Mouse (Mus musculus) neural tube, embryonic 15.5 days (tissue): ENCODE data around the gene Stim1. TPM values are rescaled to one million over a fixed set of nuclear protein-coding genes. Genes with fewer than 3 reads are reported as not detected.

Experiments used
- ATAC-seq: fragments of 200-750 bp; cut with Nextera tagmentation; 2 replicates; pipeline ENCODE4 v1.8.0; 2017; ENCODE audit warnings: mild to moderate bottlenecking, moderate TSS enrichment, moderate library complexity; ENCODE audit not compliant: low FRiP score
- H3K27ac ChIP-seq: fragments of 300-500 bp; sonication (generic); replicated peaks from 2 replicates; pipeline ENCODE4 v1.5.1; 2015; ENCODE audit warnings: mild to moderate bottlenecking, inconsistent platforms
- H3K27me3 ChIP-seq: fragments of 300-500 bp; sonication (generic); replicated peaks from 2 replicates; pipeline ENCODE4 v1.6.1; 2015; ENCODE audit warnings: inconsistent platforms
- H3K36me3 ChIP-seq: fragments of 300-500 bp; sonication (generic); 2 replicates; pipeline ENCODE4 v1.6.1; 2015; ENCODE audit warnings: inconsistent platforms
- H3K4me1 ChIP-seq: fragments of 300-500 bp; sonication (generic); 2 replicates; pipeline ENCODE4 v1.6.1; 2015; ENCODE audit warnings: inconsistent platforms
- H3K4me2 ChIP-seq: fragments of 300-500 bp; sonication (generic); 2 replicates; pipeline ENCODE4 v1.6.1; 2015; ENCODE audit warnings: inconsistent platforms, mild to moderate bottlenecking, moderate library complexity
- H3K4me3 ChIP-seq: fragments of 300-500 bp; sonication (generic); replicated peaks from 2 replicates; pipeline ENCODE4 v1.5.1; 2015; ENCODE audit warnings: mild to moderate bottlenecking, inconsistent platforms
- H3K9ac ChIP-seq: fragments of 300-500 bp; sonication (generic); replicated peaks from 2 replicates; pipeline ENCODE4 v1.6.1; 2015; ENCODE audit warnings: mild to moderate bottlenecking, inconsistent platforms
- H3K9me3 ChIP-seq: fragments of 300-500 bp; sonication (generic); replicated peaks from 2 replicates; pipeline ENCODE4 v1.6.1; 2016; ENCODE audit warnings: inconsistent platforms
- WGBS: fragments of 180-500 bp; shearing (Covaris S2); methylation state at CpG from one replicate; pipeline ENCODE4 v1.1.7; 2015; ENCODE audit warnings: mixed read lengths; 5-methylcytosine and 5-hydroxymethylcytosine counted together
- polyA plus RNA-seq: library from polyadenylated mRNA; unstranded; fragments of >200 nt; fragmentation: Nextera tagmentation; extraction: Ambion mirVana; gene quantifications from 2 replicates; pipeline ENCODE4 v1.2.1, GENCODE M21; 2015

Gene Stim1
- polyA plus RNA-seq, 1 experiment from 2014 or later, result 13.2 TPM

DNA sequence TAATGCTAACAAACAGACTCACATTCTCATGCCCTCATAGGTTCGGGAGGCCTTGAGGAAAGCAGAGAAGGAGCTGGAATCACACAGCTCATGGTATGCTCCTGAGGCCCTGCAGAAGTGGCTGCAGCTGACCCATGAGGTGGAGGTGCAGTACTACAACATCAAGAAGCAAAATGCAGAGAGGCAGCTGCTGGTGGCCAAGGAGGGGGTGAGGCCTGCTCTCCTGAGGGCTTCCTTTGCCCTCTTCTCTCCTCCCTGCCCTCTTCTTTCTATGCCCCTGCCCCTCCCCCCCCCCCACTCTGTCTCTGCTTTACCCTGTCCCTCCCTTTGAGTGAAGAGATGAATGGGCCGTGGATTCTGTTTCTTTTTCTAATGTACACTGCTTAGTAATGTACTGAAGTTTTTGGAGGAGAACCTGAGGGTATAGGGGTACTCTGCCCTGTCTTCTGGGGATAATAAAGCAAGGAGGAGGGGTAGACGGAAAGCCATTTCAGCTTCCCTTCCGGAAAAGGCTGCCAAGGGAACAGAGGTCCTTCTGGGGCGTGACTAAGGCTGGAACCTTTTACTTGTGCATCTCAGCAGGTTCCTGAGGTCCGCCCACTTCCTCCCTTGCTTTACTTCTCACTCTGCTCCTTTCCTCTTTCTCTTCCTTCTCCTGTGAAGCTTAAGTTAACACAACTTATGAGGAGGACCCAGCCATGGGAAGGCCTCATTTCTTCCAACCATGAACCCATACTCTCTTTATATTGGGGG, 158.5 kb downstream of the Stim1 start:
- Histone ChIP-seq H3K9ac (no peak overlapping the region), H3K27me3 (no peaks in the 10 kb centered on the region), H3K36me3 (peaks cover 3% of the 10 kb centered on the region), H3K4me3 (no peak overlapping the region), H3K9me3 (no peaks in the 10 kb centered on the region), H3K4me2 (no peak overlapping the region), H3K27ac (no peak overlapping the region), H3K4me1 (no peaks in the 10 kb centered on the region)
- 52% methylated on average over 6 of the region's 6 CpGs for WGBS
- ATAC-seq, result no peak

DNA sequence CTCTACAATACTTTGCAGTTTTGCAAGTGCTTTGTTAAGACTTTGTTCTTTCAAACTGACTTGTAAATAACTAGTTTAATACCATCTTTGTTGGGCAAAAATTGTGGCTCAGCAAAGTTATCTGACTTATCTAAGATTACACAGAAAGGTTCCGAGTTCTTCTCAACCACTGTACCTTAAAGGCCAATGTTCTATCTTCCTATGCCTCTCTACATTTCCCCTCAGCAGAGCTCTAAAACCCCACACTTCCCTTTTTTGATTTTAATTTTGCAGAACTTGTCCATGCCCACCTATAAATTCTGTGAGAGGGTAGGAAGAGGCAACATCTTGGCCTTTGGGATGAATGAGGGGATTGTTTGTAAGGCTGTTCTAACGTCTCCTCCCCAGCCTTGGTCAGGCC, 166.7 kb downstream of the Stim1 start:
- WGBS, result 83% methylated on average over 2 of the region's 2 CpGs
- H3K4me3 ChIP-seq, result no peak overlapping the region
- no peak for ATAC-seq
- no peaks in the 10 kb centered on the region for H3K9me3 ChIP-seq
- H3K4me2 ChIP-seq, result no peak overlapping the region
- H3K36me3 ChIP-seq, result peaks cover 16% of the 10 kb centered on the region
- H3K4me1 ChIP-seq, result no peaks in the 10 kb centered on the region
- no peak overlapping the region for H3K27ac ChIP-seq
- H3K27me3 ChIP-seq, result no peaks in the 10 kb centered on the region
- H3K9ac ChIP-seq, result no peak overlapping the region

DNA sequence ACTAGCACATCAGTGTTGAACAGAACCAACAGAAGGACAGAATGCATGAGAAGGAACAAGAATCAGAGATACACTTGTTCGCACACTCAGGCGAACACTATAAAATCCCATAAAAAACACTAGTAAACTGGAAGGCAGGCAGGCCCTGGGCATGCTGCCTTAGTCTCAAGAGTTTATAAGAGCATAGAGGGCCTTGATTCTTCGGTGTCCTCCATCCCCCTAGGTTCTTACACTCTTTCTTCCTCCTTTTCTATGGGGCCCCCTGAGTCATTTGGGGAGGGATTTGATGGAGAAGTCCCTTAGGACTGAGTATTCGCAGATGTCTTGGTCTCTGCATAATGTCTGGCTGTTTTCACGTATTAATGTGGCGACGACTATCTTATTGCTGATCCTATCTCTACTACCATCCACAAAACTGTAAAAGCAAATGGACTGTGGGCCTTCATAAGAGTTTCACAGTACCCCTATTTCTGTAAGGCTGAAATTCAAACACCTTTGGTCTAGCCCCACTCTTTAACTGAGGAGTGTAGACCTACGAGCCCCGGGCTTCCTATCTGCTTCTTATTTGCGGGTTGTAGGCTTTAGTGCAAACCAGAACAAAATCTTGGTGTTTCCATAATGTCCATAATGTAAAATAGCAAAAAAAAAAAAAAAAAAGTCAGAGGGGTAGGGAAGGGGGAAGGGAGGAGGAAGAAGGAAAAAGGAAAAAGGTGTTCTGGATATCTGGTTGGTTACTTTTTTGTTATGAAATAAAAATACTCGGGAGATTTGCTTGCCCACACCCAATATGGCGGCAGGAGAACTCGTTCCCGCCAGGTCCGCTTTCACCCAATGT, 173.4 kb downstream of the Stim1 start:
- H3K4me2 ChIP-seq, result peak overlapping the region; percentile 60
- no peaks in the 10 kb centered on the region for H3K9me3 ChIP-seq
- peaks cover 24% of the 10 kb centered on the region for H3K4me1 ChIP-seq
- H3K27me3 ChIP-seq, result peaks cover 2% of the 10 kb centered on the region; the same call in 1 of the 2 replicates
- peak overlapping the region; percentile 79 for H3K4me3 ChIP-seq
- H3K9ac ChIP-seq, result no peak overlapping the region
- WGBS, result 54% methylated on average over 15 of the region's 15 CpGs
- ATAC-seq, result peak; percentile 23
- H3K36me3 ChIP-seq, result peaks cover 6% of the 10 kb centered on the region
- peak overlapping the region; percentile 48; the same call in 1 of the 2 replicates for H3K27ac ChIP-seq

DNA sequence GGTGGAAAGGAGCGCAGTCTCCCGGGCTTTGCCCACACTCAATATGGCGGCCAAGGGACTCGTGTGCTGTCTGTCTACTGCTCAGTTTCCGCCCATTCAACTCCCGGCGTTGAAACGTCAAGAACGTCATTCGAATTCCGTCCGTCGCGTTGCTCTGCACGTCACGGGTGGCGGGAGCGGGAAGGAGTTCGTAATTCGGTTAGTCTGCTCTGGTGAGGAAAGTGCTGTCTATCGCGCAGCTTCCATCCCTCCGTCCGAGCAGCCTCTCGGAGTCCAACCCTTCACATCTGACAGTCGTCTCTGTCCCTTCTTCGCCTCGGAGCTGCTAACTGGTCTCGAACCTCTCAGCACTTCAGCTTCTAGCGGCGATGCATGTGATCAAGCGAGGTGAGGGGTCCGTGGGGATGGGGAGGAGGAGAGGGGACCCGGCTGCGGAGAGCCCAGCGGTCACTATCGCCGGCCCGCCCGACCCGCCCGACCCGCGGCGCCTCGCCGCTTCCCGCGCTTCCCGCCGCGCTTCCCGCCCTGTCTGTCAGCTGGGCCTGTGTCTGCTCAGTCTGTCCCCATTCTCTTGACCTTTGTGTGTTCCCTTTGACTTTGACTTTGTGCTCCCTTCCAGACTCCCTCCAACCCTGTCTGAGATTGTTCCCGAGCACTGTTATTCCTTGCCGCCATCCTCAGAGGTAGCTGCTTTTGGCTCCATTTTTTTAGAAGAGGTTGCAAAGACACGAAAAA, 174.2 kb downstream of the Stim1 start, which contains the start of gene Rrm1:
Gene Rrm1 (plus strand): TSS at position 39 of the 735 bp plus-strand sequence.
- Histone ChIP-seq H3K27ac (peak within 1 kb of the TSS; percentile 72), H3K9ac (peak within 1 kb of the TSS; percentile 69), H3K27me3 (peaks cover 2% of the 10 kb centered on the region; the same call in 1 of the 2 replicates), H3K36me3 (peaks cover 7% of the 10 kb centered on the region), H3K4me1 (peaks cover 24% of the 10 kb centered on the region), H3K9me3 (no peaks in the 10 kb centered on the region), H3K4me2 (peak within 1 kb of the TSS; percentile 60), H3K4me3 (peak within 1 kb of the TSS; percentile 79)
- peak; percentile 100 for ATAC-seq
- under 1% methylated on average over 56 of the region's 56 CpGs for WGBS

DNA sequence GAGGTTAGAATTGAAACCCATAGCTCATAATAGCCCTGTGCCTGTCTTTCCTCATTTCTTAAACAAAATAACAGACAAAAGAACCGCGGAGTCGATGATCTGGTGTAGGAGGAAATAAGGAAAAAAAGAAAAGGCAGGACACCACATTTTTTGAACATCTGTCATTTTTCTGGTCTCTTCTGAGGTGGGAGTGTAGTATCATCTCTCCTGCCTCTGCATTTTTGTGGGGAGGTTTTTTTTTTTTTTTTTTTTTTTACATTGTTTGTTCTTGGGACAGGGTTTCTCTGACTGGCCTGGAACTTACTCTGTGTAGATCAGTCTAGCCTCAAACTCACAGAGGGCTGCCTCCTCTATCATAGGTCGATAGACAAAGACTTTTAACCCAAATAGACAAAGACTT, 174.8 kb downstream of the Stim1 start:
- peaks cover 12% of the 10 kb centered on the region for H3K36me3 ChIP-seq
- peak overlapping the region; percentile 60 for H3K4me2 ChIP-seq
- peak overlapping the region; percentile 79 for H3K4me3 ChIP-seq
- H3K4me1 ChIP-seq, result peaks cover 24% of the 10 kb centered on the region
- peaks cover 2% of the 10 kb centered on the region; the same call in 1 of the 2 replicates for H3K27me3 ChIP-seq
- no peaks in the 10 kb centered on the region for H3K9me3 ChIP-seq
- H3K9ac ChIP-seq, result peak overlapping the region; percentile 69
- WGBS, result under 1% methylated on average over 4 of the region's 4 CpGs
- ATAC-seq, result no peak
- no peak overlapping the region for H3K27ac ChIP-seq

DNA sequence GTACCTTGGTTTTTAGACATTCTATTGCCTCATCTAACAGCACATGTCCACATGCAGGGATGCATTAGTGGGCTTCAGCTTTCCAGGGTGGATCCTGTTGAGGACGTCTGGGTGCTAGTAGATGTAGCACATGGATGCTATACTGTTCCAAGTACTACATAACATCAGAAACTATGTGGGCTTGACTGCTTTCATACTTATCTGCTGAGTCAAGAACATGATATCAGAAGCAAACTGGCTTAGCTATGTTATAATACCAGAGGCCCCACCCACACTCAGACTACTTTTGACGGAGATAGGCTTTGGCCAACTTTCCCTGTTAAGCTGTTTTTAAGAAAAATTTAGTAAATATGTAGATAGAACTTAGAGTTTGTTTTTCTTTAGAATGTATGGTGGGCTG, 176.7 kb downstream of the Stim1 start:
- no peaks in the 10 kb centered on the region for H3K9me3 ChIP-seq
- peaks cover 21% of the 10 kb centered on the region for H3K36me3 ChIP-seq
- no peak overlapping the region for H3K4me3 ChIP-seq
- no peak overlapping the region for H3K9ac ChIP-seq
- no peak overlapping the region for H3K27ac ChIP-seq
- no peak overlapping the region for H3K4me2 ChIP-seq
- H3K27me3 ChIP-seq, result peaks cover 2% of the 10 kb centered on the region; the same call in 1 of the 2 replicates
- WGBS, result 93% methylated on average over 2 of the region's 2 CpGs
- peaks cover 24% of the 10 kb centered on the region for H3K4me1 ChIP-seq
- no peak for ATAC-seq

DNA sequence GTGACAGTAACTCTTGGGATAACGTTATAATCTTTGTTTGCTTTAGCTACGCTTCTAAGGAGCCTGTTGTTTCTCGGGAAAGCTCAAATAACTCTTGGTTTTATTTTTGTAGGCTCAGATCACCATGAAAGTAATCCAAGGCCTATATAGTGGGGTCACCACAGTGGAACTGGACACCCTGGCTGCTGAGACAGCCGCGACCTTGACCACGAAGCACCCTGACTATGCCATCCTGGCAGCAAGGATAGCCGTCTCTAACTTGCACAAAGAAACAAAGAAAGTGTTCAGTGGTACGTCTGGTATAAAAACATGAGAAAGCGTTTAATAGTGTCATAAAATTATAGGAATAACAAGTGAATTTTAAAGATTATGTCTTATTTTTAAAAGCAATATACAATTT, 178.8 kb downstream of the Stim1 start:
- H3K27ac ChIP-seq, result no peak overlapping the region
- H3K9ac ChIP-seq, result no peak overlapping the region
- H3K9me3 ChIP-seq, result no peaks in the 10 kb centered on the region
- no peak overlapping the region for H3K4me2 ChIP-seq
- H3K36me3 ChIP-seq, result peaks cover 34% of the 10 kb centered on the region
- no peak for ATAC-seq
- WGBS, result 97% methylated on average over 9 of the region's 9 CpGs
- H3K27me3 ChIP-seq, result no peaks in the 10 kb centered on the region
- no peak overlapping the region for H3K4me3 ChIP-seq
- peaks cover 20% of the 10 kb centered on the region for H3K4me1 ChIP-seq

DNA sequence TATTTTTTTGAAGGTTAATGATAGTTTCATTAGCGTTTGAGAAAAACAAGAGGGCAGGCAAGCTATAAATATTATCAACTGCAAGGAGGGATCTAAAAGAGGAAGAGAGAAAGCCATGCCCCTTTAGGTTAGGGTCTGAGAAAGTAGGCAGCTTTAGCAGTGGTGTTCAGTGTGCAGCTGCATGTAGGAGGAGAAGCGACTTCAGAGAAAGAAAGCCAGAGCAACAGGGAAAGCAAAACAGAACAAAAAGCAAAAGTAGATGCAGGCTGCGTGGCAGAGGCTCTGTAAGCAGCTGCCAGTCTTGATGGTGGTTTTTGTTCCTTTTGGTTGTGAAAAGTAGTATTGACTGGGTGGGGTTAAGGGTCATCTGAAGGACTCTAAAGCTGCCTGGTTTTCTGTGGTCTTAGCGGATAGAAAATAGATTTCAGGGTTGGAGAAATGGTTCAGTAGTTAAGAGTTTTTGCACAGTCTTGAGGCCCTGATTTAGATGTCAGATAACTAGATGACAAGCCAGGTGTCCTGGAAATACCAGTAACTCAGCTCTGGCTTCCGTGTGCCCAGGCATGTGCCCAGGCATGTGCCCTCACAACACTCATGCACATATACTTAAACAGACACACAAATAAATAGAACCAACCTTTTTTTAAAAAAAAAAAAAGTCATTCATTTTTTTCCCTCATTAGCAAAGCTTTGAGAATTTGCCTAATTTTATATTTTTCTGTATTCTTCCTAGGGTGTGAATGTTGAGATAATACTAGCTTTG, 191.2 kb downstream of the Stim1 start:
- no peak overlapping the region for H3K4me3 ChIP-seq
- no peak overlapping the region for H3K9ac ChIP-seq
- no peak overlapping the region for H3K4me2 ChIP-seq
- 85% methylated on average over 5 of the region's 5 CpGs for WGBS
- no peak overlapping the region for H3K27ac ChIP-seq
- no peak for ATAC-seq
- H3K4me1 ChIP-seq, result no peaks in the 10 kb centered on the region
- H3K27me3 ChIP-seq, result no peaks in the 10 kb centered on the region
- no peaks in the 10 kb centered on the region for H3K9me3 ChIP-seq
- peaks cover 80% of the 10 kb centered on the region for H3K36me3 ChIP-seq

DNA sequence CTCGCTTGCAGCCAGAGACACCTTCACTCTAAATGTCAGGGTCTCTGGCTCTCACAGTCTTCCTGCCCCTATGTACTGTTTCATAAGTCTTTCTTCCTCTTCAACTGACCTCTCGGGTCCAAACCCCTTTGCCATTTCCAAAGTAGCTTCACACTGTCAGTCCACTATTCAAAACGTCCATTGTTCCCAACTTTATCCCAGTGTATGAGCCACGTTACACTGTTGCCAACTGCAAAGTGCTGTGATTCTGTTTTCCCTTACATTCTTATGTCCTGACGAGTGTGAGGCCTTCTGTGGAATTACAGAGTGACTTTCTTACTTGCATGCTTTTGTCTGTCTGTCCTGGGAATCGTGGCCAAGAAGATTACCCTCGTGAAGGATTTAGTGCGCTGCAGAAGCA, 200.0 kb downstream of the Stim1 start:
- Histone ChIP-seq H3K27ac (no peak overlapping the region), H3K4me2 (no peak overlapping the region), H3K4me3 (no peak overlapping the region), H3K27me3 (no peaks in the 10 kb centered on the region), H3K36me3 (peaks cover 55% of the 10 kb centered on the region), H3K4me1 (no peaks in the 10 kb centered on the region), H3K9me3 (no peaks in the 10 kb centered on the region), H3K9ac (no peak overlapping the region)
- WGBS, result 89% methylated on average over 8 of the region's 8 CpGs
- ATAC-seq, result no peak

DNA sequence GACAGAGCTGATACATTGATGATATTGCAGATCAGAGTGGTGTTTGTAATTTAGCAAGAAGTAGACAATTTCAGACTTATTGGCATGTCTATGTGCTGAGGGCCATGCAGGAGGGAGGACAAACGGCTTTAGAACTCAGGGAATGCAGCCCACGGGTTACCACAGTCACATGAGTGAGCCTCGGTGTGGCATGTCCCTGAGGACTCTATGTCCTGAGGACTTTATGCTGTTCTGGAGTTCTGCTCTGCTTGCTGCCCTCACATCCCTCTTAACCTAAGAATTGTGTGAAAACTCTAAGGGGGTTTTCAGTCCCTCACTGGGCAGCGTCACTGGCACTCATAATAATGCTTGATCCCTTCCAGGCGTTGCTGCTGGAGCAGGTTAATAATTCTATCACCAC, 205.1 kb downstream of the Stim1 start:
- ATAC-seq, result no peak
- 68% methylated on average over 5 of the region's 5 CpGs for WGBS

DNA sequence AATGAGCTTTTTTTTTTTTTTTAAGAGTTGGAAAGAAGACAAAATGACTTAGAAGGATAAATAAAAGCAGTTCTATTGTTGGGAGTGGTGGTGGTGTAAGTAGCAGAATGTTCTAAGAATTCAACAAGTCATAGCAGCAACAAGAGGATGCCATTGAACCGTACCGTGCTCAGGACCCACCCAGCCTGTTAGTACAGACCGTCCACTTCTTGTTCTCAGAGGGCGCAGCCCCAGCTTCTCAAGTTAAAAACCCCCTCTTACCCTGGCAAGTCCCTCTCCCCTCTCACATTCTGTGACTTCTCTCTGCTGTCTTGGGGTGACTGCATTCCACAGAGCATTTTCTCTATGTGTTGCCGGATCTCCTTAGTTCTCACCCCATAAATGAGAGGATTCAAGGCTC, 209.0 kb downstream of the Stim1 start:
- Histone ChIP-seq H3K9me3 (no peaks in the 10 kb centered on the region), H3K9ac (no peak overlapping the region), H3K4me3 (no peak overlapping the region), H3K36me3 (no peaks in the 10 kb centered on the region), H3K27ac (no peak overlapping the region), H3K4me2 (no peak overlapping the region), H3K27me3 (no peaks in the 10 kb centered on the region), H3K4me1 (no peaks in the 10 kb centered on the region)
- over 99% methylated on average over 5 of the region's 5 CpGs for WGBS
- no peak for ATAC-seq

More for the DNA sequence above, 205.1 kb downstream of the Stim1 start:
- Histone ChIP-seq H3K9me3 (no peaks in the 10 kb centered on the region), H3K4me2 (no peak overlapping the region), H3K4me3 (no peak overlapping the region), H3K27me3 (no peaks in the 10 kb centered on the region), H3K9ac (no peak overlapping the region), H3K36me3 (peaks cover 18% of the 10 kb centered on the region), H3K27ac (no peak overlapping the region), H3K4me1 (no peaks in the 10 kb centered on the region)
